Mouse (Mus musculus) mature B cell (primary cell): ENCODE measurements around the gene Plagl1.
"Not testable (repeated sequence)": the region's sequence is repeated elsewhere in the genome, so short reads cannot be mapped to it uniquely, and the experiment has no call there.

ENCODE experiments used
- in situ Hi-C: fragments of 300-500 bp; cut with MboI; formaldehyde crosslinking; loops from 2 replicates; pipeline ENCODE4 v1.14.3; 2019

Plagl1 gene

DNA sequence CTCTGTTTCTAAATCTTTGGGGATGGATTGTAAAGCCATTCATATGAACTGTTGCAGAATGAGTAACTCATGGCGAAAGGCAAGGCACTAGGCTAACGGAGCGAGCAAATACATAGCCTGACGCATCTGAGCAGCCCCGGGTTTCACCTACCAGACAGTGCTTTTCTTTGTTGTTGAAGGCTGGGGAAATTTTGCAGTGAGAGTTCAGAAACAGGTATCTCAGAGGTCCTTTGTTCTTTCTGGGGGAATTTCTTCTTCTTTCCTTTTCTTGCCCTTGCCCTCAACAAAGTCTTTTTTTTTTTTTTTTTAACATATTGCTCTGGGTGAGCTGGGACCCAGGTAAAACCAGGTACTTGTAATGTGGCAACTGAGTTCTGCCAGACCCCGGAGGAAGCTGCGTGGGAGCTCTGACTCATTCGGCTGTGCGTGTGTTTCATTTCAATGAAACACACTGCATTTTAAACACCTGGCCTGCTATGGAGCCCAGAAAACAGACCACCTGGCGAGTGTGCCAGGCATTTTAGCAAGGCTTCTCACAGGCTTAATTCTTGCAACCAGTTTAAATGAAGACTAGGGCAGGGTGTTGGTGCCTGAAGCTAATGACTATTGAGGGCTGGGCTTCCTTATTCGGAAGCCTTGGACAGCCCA lies at the start of gene Plagl1:
Gene Plagl1, plus strand, starts transcription at position 484 of the 648 bp plus-strand sequence.
- in situ Hi-C loops = no loop called here

DNA sequence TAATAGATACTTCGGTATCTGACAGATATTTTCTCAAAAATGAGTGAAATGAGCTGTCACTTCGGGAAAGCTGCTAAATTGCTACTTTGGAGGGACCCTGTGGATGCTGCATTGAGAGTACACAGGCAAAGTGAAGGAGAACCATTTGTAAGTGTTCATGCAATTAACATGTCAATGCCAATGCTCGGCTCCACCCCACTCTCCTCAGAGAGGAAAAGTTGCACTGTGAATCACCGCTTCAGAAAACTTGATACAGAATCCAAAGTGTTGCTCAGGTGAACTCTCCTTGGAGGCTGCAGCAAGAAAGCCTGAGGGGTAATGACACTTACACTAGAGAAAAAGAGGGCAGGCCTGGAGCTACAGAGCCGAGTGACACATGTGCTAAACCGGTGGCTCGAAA lies 46.3 kb upstream of the Plagl1 start:
- in situ Hi-C loops = no loop called here

DNA sequence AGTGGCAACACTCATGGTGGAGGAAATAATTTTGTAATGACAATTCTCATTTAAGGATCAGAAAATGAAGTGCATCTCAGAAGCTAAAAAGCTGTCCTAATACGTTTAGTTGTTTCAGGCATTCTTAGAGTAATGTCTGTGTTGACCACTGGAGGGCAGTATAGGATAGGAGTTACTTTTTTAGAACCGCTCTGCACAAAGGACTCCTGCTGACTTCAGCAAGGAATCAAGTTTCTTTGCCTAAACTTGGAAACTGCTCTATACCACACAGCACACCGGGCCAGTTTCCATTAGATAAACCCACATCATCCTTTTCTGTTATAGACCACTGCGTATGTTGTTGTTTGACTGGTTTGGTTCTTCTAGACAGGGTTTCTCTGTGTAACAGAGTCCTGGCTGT lies 43.7 kb upstream of the Plagl1 start:
- in situ Hi-C loops = no loop called here

DNA sequence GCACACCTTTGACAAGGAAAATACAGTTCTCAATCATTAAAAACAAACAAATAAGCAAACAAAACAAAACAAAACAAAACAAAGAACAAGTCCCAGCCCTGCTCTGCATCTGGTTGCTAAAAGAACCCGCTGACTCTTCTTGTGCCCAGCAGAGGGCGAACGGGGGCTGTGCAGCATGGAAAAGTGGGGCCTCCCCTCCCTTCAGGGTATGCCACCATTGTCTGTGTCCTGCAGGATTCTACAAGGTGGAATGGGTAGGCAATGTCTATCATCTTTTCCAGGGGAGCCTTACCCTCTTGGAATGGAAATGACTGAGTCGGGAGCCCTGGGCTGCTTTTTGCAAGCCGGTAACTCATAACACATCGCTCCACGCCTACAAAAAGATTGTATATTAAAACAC lies 41.8 kb upstream of the Plagl1 start:
- in situ Hi-C loops = no loop called here

DNA sequence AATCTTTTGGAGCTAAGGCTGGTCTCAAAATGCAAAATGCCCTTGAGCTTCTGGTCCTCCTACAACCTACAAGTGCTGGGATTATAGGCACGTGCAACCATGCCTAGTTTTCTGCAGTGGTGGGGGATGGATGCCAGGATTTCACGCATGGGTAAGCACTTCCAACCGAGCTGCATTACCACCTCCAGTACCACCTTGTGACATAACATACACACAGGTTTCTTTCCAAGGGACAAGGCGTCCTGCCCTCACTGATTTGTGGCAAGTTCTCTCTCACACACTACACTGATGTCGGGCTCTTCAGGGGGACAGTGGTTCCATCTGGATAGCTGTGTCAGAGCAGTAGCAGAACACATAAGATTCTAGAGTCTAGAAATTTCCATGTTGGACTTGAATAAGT lies 41.3 kb upstream of the Plagl1 start:
- in situ Hi-C loops = no loop called here

DNA sequence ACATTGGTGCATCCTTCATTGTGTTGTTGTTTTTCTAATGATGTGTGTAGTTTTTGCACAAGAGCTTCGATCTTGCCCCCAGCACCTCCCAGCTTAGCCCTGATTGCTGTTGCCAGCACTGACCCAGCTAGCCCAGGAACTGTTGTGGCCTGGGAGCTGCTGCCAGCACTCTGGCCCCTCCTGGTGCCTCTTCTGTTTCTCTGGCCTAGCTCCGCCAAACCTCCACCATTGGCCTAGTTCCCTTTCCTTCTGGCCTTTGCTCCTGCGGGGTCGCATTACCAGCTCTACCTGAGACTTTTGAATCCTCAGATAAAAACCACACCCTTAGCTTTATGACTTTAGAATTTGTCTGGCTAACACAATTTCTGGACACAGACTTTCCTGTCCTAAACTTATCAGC lies 38.2 kb upstream of the Plagl1 start:
- in situ Hi-C loops = no loop called here

DNA sequence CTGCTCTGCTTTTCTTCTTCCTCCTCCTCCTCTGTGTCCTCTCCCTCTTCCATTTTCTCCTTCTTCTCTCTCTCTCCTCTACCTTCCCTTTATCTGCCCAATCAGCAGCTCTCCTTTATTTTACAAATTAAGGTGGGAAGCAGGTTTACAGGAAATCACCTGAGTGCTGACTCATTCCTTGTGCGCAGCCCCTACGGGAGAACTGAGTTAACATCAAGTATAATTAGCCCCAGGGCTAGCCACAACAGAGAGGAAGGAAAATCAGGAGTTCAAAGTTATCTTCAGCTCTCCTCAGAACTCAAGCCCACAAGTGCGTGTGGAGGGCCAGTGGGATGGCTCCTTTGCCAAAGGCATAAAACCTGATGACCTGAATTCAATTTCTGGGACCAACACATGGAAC lies 36.3 kb upstream of the Plagl1 start:
- in situ Hi-C loops = not testable (repeated sequence)

DNA sequence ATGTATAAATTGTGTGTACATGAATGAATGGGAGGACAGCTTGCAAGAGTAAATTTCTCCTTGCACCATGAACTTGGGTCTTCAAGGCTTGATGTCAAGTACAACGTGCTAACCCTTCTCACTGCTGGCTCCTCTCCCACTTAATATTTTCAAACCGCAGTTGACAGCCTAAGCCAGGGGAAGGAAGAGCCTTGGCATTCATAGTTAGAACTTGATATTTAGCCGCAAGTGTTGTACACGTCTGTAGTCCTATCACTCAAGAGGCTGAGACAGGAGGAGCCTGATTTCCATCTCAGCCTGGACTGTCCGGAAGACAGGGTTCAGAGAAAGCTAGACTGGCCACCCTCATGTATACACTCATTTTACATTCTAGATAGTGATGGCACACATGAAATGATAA lies 32.6 kb upstream of the Plagl1 start:
- in situ Hi-C loops = no loop called here

DNA sequence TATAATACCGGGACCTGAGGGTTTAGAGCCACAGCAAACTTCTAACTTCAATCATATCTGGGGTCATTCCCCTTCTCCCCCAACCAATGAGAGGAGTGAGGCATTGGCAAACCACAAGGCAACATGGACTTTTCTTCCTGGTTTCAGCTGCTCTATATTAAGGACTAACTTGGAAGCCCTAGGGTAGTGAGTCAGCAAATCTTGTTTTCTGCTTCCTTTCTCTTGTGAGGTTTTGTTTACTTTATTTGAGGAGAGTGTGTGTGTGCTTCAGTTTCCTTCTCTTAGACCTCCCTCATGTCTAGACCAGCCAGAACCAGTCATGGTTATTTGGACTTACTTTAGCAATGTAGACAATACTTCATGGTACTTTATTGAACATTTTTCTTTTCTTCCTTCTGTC lies 32.1 kb upstream of the Plagl1 start:
- in situ Hi-C loops = no loop called here

DNA sequence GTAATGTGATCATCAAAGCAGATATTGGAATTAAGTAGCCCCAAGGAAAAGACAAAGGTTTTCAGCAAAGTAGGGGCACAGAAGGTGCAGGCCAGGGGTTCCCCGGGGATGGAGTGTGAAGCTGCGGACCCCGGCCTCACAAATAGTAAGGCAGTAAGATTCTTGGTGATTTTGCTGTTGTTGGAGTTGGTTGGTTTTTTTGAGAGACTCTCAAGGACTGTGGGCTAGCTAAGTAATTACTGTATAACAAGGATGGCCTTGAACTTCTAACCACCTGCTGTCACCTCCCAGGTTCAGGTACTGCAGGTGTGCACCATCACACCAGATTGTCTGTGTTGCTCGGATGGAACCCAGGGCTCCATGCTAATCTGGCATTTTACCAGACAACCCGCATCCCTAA lies 30.9 kb upstream of the Plagl1 start:
- in situ Hi-C loops = no loop called here

DNA sequence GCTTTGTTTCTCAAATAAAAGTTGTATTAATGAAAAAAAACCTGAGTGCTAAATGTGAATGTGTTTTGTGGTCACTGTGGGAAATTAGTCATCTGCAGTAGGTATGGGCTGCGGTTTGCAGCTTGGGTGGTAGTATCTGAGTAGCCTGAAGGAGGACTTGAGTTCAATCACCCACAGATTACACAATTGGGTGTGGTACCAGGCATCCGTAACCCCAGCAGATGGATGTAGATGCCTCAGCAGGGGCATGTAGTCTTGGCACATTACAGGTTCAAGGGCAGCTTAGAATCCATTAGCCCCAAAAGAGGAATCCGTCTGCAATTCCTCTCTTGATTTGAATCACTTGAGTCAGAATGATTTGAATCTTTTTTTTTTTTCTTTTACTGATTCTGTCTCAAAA lies 25.0 kb upstream of the Plagl1 start:
- in situ Hi-C loops = no loop called here

DNA sequence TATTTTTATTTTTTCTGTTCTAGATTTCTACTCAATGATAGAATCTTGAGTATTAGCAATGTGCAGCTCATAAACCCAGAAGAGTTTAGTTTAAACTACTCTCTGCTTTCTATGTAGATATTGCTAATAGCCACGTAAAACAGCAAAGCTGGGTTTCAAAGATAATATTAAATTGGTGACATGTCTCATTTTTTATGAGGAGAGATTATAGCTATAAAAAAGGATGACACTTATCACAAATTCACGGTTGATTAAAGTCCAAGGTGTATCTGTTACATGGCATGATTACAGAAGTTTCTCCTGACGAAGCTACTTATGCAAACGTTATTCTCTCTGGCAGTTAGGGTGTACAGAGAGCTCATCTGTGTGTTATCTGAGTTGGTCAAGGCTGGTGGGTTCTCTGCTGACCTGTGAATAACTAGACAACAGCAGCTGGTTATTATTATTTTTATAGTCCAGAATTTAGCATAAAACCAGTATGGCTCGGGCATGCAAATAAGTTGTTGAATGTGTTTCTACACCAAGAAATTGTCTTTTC lies 20.6 kb upstream of the Plagl1 start:
- in situ Hi-C loops = no loop called here

DNA sequence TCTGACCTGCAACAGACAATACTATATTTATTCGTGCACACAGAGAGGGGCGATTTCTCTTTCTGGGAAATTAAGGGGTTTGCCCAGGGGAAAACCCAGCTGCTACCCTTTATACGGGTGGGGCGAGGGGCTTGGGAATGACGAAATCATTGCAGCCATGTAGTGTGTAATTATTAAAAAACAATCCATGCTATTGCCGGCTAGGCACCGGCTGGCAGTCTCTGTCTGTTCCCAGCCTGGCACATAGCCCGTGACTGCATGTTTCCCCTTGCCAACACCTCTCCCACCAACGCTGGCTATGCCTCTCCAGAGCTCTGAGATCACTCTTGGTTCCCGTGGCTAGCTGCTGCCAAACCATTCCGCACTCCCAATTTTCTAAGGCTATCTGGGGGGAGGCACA lies 15.6 kb upstream of the Plagl1 start:
- in situ Hi-C loops = no loop called here

DNA sequence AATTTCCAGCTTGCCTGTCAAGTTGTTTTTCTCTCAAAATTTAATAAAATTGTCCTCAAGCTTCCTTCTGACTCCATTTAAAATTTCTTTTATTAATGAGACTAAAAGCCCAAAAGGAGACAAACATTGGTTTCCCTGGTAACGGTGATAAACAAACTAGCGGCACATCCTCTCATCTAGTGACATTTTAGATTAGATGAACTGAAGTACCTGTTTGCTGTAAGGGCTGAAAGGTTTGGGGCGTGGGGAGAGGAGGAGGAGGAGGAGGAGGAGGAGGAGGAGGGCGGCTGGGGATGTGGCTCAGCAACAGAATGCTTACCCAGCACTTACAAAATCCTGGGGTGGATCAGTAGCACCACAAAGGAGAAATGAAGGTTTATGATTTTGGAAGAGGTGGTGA lies 12.5 kb upstream of the Plagl1 start:
- in situ Hi-C loops = no loop called here

DNA sequence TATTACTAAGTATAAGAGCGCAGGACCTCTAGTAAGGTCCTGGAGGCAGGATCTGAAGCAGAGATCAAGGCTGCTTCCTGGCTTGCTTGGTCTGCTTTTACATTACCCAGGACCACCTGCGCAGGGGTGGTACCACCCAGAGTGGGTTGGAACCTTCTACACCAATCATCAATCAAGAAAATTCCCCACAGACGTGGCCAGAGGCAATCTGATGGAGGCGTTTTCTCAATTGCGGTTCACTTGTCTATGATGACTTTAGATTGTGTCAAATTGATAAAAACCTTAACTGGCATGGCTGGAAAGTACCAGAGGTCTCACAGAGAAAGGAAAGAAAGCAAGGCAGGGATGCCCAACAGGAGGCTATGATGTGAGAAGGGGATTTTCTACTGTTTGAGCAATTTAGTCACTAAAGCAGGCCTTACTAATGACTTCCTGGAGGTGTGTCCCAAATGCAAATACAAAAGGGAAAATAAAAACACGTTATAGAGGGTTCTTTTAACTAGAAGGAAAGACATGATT lies 3.4 kb upstream of the Plagl1 start:
- in situ Hi-C loops = no loop called here

DNA sequence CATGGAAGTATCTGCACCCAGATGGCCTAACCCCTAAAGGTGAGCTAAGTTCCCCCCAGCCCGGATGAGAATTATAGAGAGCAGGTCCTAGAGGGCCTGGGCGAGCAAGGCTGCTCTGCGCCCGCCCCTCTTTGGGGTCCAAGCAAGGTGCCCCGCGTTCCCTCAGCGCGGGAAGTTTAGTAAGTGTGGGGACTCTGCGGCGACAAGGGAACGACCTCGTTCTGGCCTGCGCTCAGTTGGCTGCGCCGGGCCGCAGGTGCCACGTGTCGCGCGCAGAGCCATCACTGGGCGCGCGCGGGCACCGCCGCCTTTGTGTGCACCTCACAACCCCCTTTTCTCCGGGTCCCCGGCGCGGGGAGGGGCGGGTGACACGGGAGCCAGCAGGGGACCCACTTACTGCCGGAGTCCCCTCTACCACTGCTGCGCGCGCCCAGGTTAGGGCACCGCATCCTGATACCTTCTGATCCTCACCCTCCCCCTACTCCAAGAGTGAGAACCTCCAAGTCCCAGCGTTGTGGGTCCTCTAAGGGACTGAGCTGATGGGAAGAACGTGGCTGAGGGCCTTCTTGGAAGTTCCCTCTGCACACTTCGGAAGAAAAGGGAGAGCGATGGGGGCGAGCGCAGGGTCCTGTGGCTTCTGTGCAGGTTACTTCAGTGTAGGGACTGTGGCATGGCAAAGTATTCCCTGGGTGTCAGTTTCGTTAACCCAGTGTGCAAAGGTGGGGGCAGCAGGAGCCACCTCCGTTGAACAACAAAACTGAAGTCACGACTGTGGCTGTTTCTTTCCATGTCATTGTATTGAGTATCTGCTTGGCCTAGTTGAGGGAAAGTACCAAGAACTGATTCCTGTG lies 742 bp downstream of the Plagl1 start:
- in situ Hi-C loops = no loop called here

DNA sequence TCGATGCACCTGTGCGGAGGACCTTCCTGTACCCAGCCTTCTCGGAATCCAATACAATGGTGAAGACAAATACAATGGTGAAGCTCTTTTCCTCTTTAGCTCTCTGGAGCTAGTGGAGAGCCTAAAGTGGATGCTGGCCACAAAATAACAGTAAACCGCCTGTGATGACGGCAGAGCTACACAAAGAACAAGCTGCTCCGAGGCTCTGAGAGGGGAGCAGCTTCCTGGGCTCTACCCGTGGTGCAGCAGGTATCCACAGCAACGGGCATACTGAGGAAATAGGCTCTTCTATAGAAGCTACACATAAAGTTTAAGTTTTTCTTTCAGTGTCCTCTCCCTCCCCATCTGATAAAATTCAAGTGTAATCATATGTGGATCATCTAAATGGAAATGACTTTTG lies 2.1 kb downstream of the Plagl1 start:
- in situ Hi-C loops = no loop called here

DNA sequence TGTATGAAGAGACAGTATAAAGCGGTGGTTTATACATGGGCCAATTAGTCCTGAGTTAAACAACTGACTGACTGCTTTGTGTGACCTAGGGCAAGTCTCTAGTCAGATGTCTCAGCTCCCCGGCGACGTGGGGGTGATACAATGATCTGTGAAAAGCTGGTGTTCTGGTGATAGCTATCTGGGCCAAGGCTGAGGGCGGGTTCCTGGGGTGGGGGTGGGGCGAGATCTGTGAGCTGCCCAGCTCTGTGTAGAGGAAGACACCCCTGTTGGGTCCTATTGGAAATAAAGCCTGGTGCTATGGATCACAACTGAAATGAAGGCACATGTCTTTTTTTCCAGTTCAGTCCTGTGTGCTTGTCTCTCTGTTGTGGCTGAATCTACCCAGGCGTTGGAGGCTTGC lies 3.2 kb downstream of the Plagl1 start:
- in situ Hi-C loops = no loop called here

DNA sequence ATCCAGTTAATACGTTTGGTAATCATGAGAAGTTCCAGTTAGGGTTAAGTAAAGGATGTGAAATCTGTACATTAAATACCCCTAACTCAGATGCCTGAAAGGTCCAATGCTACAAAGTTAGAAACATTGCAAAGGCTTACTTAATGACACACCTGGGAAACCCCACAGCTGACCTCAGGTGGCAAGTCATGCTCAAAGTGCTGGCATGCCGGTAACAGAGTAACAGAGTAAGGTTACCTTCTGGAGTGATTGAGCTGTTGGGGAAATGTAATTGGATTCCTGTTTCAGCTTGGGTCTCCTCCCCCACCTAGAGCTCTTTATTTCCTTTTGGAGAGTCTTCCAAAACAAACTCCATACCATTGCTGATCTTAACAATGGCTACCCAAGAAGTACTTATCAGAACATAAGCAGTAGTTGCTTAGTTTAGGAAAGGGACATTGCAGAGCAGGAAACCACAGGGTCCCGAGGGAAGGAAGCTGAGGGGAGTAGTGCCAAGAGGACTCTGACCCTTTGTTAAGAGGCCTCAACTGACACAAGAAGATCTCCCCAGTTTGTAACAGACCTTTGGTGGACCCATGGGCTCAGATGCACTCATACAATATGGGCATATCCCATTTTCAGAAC lies 4.9 kb downstream of the Plagl1 start:
- in situ Hi-C loops = no loop called here

DNA sequence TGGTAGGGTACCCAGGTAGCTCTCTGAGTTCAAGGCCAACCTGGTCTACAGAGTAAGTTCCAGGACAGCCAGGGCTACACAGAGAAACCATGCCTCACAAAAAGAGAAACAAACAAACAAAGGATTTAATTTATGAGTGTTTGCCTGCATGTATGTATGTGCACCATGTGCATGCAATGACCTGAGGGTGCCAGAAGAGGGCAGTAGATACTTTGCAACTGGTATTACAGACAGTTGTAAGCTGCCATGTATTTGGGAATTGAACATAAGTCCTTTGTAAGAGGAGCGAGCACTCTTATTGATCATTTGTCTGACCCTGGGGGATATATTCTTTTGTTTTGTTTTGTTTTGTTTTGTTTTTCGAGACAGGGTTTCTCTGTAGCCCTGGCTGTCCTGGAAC lies 10.7 kb downstream of the Plagl1 start:
- in situ Hi-C loops = no loop called here

DNA sequence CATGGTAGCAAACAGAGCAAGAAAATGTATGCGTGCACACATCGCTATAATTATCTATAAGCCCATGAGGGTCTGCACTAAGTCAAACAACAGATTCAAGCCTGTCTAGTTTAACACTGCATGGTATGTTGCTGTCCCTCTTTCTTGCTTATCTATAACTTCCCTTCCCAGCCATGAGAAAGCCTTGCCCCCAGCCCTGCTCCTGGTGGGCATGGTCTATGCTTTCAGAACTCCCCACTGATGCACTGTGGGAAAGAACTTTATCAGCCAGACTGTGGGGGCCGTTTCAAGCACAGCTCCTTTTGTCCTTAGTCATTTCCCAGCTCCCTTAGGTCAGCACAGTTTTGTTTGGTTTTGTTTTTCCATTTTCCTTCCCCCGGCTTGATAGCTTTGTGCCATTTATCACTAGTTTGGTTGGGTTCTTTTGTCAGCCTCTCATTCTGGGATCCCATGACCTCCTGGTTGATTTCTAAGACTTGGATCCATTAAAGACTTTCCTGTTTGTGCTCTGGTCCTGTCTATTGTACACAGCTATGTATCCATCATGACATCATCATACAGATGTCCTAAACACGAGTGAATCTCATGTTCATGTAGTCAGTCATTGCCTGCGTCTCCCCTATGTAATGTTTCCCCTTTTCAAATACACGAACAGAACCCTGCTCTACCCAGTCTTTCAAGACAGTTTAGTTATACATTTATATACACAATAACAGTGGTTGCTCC lies 16.7 kb downstream of the Plagl1 start:
- in situ Hi-C loops = no loop called here

DNA sequence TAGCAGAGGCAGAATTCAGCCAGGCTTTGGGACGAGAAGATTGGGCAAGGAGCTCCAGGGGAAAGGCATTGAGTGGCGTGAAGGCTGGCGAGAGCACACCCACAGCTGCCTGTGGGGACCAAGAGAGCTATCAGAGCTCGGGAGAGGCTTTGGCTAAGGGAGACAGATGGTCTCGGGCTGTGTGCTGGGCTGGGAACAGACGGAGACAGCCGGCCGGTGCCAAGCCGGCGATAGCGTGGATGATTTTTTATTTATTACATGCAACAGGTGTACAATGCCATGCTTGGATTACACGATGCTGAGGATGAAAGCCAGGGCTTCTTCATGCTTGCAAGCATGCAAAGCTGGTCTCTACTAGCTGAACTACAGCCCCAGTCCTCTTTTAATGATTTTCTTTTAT lies 22.2 kb downstream of the Plagl1 start:
- in situ Hi-C loops = loop anchor here (10.0 kb wide), 1 partner anchor 352 kb away; no protein-coding TSS in a partner anchor
